Mouse (Mus musculus) cortical plate, adult 2 months (tissue): ENCODE measurements around the gene Zfp326. TPM values are rescaled to one million over a fixed set of nuclear protein-coding genes. Genes with fewer than 3 reads are reported as not detected.
"Not testable (repeated sequence)": the region's sequence is repeated elsewhere in the genome, so short reads cannot be mapped to it uniquely, and the experiment has no call there.

Experiments
- H3K27ac ChIP-seq: fragments of 200-500 bp; 2 replicates; pipeline ENCODE4 v1.5.1; 2012; ENCODE audit warnings: low read length, control low read depth, inconsistent platforms; ENCODE audit not compliant: insufficient read depth
- H3K4me1 ChIP-seq: fragments of 200-500 bp; 2 replicates; pipeline ENCODE4 v1.6.1; 2011; ENCODE audit warnings: low read length; ENCODE audit not compliant: control insufficient read depth, insufficient read depth
- H3K4me3 ChIP-seq: fragments of 200-500 bp; 2 replicates; pipeline ENCODE4 v1.5.1; 2011; ENCODE audit warnings: mild to moderate bottlenecking, low read length, control low read depth; ENCODE audit not compliant: insufficient read depth
- CTCF ChIP-seq: fragments of 200-500 bp; IDR thresholded peaks from 2 replicates; pipeline ENCODE4 v1.5.1; 2011; ENCODE audit warnings: mild to moderate bottlenecking, control low read depth, low read length; ENCODE audit not compliant: insufficient read depth; ENCODE audit errors: extremely low read depth
- POLR2A ChIP-seq: fragments of 200-500 bp; IDR thresholded peaks from 2 replicates; pipeline ENCODE4 v1.6.1; 2011; ENCODE audit warnings: mild to moderate bottlenecking, low read length, control low read depth; ENCODE audit not compliant: insufficient read depth; ENCODE audit errors: extremely low read depth
- polyA plus RNA-seq: library from polyadenylated mRNA; depleted of rRNA; stranded (reverse); fragments of >200 nt; gene quantifications from 2 replicates; pipeline ENCODE4 v1.2.3, GENCODE M21; 2012

Zfp326 gene
- polyA plus RNA-seq, 1 experiment = 32.8 TPM

DNA sequence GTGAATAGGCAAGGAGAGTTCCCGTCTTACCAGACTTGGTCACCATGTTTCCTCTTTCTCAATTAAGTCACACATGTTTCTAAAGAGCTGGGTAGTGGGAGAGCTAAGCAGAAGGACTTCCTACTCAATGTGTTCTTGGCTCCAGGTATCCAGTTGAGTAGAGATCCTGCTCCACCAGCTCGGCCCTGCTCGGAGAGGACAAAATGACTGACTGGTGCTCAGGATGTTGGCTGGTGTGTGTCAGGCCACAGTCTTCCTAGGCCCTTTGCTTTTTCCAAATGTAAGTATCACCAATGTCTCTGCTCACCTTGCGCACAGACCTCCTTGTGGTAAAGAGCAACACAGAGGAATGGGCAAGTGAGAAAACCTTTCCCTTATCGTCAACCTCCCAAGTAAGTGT lies 14.7 kb upstream of the Zfp326 start:
- Histone ChIP-seq H3K4me3 (no peak overlapping the region), H3K4me1 (no peaks in the 10 kb centered on the region), H3K27ac (no peak overlapping the region)
- TF ChIP-seq POLR2A (no peak), CTCF (no peak)

DNA sequence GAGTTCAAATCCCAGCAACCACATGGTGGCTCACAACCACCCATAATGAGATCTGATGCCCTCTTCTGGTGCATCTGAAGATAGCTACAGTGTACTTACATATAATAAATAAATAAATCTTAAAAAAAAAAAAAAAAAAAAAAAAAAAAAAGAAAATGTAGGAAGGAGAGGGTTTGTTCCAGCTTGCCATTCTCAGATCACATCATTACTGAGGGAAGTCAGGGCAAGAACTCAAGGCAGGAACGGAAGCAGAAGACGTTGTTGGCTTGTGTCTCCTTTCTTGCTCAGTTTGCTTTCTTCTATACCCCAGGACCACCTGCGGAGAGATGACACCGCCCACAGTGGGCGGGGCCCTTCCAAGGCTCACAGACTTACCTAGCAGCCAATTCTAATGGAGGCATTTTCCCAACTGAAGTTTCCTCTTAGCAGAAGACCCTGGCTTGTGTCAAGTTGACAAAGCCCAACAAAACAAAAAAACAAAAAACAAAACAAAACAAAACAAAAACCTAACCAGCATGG lies 11.2 kb upstream of the Zfp326 start:
- H3K4me1 ChIP-seq, H3K27ac ChIP-seq: not testable (repeated sequence)

DNA sequence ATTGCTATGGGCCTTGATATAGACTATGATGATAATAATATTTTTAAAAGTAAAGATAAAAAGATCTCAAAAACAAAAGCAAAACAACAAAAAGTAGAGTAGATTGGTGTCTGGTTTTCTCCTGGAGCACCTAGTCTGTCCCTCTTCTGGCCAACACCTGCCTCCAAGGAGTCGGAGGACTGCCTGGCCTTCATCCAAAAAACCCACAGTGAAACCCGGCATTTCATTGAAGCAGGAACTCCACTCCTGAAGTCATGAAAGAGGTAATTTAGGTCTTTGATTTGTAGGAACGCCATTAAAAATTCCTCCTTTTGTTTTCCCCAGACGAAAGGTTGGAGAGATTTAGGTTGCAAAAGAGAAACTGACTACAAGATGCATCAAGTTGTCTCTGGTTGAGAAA lies 8.9 kb upstream of the Zfp326 start:
- Histone ChIP-seq H3K4me3 (no peak overlapping the region), H3K4me1 (peaks cover 2% of the 10 kb centered on the region; the same call in 1 of the 2 replicates), H3K27ac (no peak overlapping the region)
- TF ChIP-seq POLR2A = no peak
- no peak for TF ChIP-seq CTCF

More for the DNA sequence above, 11.2 kb upstream of the Zfp326 start:
- H3K4me3 ChIP-seq = not testable (repeated sequence)

DNA sequence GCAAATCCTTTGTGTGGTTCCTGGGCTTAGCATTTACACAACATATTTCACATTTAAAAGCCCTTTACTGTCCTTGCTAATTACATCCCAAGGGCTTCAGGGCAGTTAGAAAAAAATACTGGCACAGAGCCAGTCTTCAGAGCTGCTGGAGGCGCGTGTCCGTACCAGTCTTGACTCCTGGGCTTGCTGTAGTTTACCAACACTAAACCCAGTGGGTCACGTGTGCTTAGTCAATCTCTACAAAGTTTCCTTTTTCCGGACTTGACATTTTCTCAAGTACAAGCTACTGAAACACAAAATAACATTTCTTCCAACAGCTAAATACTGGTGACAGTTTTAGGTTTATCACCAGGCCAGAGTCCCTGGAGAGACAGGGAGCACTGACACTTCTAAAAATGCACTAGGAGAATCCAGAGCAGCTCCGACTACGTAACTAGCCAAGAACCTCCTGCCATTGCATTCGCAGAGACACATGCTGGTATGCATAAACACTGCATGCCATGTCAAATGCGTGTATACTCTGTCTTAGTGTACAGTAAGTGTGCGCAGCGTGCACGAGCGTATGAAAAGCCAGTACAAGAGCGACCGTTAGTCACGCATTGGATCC lies 8.4 kb upstream of the Zfp326 start:
- H3K4me3 ChIP-seq = no peak overlapping the region
- H3K4me1 ChIP-seq = peaks cover 2% of the 10 kb centered on the region; the same call in 1 of the 2 replicates
- TF ChIP-seq POLR2A (no peak), CTCF (no peak)
- H3K27ac ChIP-seq = no peak overlapping the region

DNA sequence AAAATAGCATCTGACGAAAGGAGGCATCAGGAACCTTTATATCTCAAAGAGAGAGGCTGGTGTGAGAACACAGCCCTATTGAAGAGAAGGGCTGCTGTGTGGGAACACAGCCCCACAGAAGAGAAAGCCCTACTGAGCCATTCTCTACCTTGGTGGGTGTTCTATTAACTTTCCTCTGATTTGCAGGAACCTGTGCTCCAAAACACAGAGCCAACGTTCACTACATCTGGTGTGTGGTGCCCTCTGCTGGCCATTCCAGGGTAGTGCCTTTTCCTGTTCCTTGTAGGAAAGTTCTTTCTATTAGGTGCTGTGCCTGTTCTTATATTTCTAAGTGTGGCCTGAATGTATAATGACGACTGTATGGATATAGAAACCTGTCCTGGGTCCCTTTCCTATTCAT lies 7.8 kb upstream of the Zfp326 start:
- H3K4me3 ChIP-seq = no peak overlapping the region
- TF ChIP-seq POLR2A (no peak), CTCF (peak; percentile 98)
- peaks cover 2% of the 10 kb centered on the region; the same call in 1 of the 2 replicates for H3K4me1 ChIP-seq
- no peak overlapping the region for H3K27ac ChIP-seq

DNA sequence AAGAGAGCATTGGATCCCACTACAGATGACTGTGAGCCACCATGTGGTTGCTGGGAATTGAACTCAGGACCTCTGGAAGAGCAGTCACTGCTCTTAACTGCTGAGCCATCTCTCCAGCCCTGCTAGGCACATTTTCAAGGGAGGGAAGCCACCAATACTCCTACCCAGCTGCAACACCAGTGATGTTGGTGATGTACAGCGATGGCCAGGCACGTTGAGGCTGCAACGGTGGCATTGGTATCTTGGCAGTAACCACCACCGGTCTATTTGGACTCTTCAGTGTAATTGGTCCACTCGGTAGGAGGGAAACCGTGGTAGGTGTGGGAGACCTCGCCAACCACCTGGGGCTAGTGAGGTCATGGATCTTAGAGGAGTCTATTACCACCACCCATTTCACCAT lies 6.6 kb upstream of the Zfp326 start:
- Histone ChIP-seq H3K4me1 (peaks cover 2% of the 10 kb centered on the region; the same call in 1 of the 2 replicates), H3K4me3 (no peak overlapping the region), H3K27ac (no peak overlapping the region)
- TF ChIP-seq CTCF (no peak), POLR2A (no peak)

DNA sequence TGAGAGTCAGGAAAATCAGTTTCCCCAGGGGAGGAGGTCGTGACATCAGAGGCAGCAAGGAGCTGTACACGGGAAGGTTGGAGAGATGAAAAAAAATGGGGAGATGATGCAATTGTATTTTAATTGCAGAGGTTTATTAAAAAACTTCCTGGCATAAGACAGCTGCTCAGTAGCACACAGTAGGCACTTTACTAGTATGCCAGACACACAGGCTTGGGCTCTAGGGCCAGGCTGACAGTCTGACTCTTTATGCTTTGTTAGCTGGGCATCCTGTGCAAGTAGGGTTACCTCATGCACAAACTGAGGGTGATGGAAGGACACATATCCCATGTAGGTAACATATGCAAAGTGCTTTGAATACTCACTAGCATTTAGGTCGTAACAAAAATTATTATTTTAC lies 5.2 kb upstream of the Zfp326 start:
- peaks cover 2% of the 10 kb centered on the region; the same call in 1 of the 2 replicates for H3K4me1 ChIP-seq
- TF ChIP-seq POLR2A (no peak), CTCF (no peak)
- no peak overlapping the region for H3K27ac ChIP-seq
- no peak overlapping the region for H3K4me3 ChIP-seq

DNA sequence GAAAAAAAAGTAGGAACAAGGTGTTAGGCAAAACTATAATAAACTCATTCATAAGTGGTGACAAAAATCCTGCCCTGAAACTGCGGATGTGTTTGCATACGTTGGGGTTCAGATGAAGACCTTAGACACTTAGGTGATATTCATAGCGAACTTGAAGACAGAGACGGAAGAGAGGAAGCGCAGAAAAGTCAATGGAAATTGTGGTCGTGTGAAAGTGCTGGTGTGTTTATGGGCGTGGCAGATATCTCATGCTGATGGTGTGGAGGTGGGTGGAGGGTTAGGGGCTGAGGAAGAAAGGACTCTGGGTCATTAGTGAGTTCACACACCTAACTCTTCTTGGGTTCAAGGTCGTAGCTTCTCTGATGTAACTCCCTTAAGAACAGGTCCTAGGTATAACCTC lies 4.2 kb upstream of the Zfp326 start:
- no peak overlapping the region for H3K4me3 ChIP-seq
- TF ChIP-seq CTCF (no peak), POLR2A (no peak)

DNA sequence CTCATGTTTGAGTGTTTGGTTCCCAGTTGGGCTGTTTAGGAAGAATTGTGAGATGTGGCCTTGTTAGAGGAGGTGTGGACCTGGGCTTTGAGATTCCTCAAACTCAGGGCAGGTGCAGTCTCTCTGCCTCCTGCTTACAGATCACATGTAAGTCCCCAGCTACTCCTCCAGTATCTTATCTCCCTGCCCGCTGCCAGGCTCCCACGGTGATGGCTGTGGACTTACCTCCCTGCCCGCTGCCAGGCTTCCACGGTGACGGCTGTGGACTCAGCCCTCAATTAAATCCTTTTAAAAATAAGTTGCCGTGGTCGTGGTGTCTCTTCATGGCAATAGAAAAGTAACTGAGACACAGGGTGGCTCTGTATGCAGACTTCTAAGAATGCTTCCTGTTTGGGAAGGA lies 3.4 kb upstream of the Zfp326 start:
- Histone ChIP-seq H3K4me3 (no peak overlapping the region), H3K27ac (no peak overlapping the region), H3K4me1 (peaks cover 3% of the 10 kb centered on the region; the same call in 1 of the 2 replicates)
- TF ChIP-seq POLR2A (no peak), CTCF (no peak)

More for the DNA sequence above, 4.2 kb upstream of the Zfp326 start:
- Histone ChIP-seq H3K4me1 (peaks cover 2% of the 10 kb centered on the region; the same call in 1 of the 2 replicates), H3K27ac (no peak overlapping the region)

DNA sequence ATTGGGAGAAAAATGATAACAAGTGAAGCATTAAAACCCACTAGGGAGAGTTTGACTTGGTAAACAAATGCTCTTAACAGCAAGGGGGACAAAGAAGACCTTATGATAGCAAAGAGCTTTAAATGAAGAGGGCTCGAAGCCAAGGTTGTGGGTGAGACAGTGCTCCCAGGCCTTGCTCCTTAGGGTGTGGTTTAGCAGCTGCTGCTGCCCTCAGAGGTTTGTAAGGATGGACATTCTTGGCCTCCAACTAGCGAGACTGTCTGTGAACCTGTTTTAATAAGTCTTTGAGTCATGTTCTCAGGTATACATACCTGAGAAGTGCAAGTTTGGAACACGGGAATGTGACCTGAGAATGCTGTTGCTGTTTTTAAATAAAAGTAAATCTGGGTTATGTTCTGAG lies 2.6 kb upstream of the Zfp326 start:
- no peak overlapping the region for H3K27ac ChIP-seq
- TF ChIP-seq POLR2A (no peak), CTCF (no peak)
- 0 out of 2 replicates have a peak, but pooled peaks cover 1% of the 10 kb centered on the region for H3K4me1 ChIP-seq
- no peak overlapping the region for H3K4me3 ChIP-seq
